Mouse (Mus musculus) lung, adult 2 months (tissue): Measurements from ENCODE around the gene Ddost.

Experiments
- CTCF ChIP-seq: fragments of 200-500 bp; IDR thresholded peaks from 2 replicates; pipeline ENCODE4 v1.5.1; 2011; ENCODE audit warnings: mild to moderate bottlenecking, low read length, control low read depth; ENCODE audit not compliant: insufficient read depth
- POLR2A ChIP-seq: fragments of 200-500 bp; IDR thresholded peaks from 2 replicates; pipeline ENCODE4 v1.6.1; 2011; ENCODE audit warnings: low read depth, mild to moderate bottlenecking, control low read depth, low read length, borderline replicate concordance; ENCODE audit errors: extremely low read depth

DNA sequence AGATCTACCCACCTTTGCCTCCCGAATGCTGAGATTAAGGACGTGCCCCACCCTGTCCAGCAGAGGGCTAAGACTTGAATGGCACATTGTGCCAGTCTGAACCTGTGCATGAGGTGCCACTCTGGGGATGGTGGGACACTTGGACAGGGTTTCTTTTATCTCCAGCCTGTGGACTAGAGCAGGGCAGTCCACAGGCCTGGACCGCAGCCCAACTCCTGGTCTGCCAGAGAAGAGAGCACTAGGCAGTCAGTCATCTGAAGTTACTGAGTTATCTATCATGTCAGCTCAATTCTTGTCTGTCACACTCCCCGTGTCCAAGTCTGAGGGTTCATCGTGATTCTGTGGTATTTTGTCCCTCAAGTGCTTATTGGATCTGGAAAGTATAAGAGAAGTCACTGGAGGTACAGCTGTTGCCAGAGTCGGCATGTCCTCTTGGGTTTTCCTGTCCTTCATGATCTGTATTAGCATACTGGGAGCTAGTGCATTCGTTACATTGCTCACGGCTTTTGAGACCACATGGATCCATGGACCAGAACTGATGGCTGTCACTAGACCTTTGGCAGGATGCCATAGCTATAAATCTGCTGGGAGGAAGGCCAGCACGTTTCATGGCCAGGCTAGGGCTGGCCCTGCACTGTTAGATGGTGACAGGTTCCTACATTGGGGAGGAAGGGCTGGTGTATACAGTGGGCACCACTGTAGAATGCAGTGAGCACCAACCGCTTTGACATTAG is 49.1 kb downstream of the Ddost start:
- TF ChIP-seq CTCF (no peak), POLR2A (no peak)
